Mouse (Mus musculus) A20 (cell line): Measurements from ENCODE around the gene Cideb.

ENCODE experiments used
- DNase-seq: peaks from one replicate; pipeline ENCODE4 v3.0.0-alpha.2; 2011; ENCODE audit warnings: low read depth, low spot score

Cideb gene

DNA sequence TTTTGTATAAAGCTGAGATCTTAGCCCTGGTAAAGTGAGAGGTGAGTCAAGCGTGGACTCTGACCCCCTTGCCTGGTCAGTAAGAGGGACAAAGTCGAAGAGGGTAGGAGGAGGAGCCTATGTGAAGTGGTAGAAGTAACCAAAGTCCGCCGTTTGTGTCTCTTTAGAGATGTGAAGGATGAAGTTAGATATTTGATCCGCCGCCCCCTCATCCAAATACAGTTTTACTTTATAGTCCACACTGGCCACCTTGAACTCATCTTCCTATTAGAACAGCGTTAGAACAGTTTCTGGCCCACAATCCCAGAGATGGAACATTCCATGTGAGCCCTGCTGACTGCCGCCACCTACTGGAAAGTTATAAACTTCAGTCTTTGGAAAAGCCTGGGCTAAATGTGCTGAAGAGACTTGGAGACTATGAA is at the start of gene Cideb:
TSS of gene Cideb (minus strand) at position 96 of the 422 bp plus-strand sequence.
- DNase-seq, result peak; percentile 45

DNA sequence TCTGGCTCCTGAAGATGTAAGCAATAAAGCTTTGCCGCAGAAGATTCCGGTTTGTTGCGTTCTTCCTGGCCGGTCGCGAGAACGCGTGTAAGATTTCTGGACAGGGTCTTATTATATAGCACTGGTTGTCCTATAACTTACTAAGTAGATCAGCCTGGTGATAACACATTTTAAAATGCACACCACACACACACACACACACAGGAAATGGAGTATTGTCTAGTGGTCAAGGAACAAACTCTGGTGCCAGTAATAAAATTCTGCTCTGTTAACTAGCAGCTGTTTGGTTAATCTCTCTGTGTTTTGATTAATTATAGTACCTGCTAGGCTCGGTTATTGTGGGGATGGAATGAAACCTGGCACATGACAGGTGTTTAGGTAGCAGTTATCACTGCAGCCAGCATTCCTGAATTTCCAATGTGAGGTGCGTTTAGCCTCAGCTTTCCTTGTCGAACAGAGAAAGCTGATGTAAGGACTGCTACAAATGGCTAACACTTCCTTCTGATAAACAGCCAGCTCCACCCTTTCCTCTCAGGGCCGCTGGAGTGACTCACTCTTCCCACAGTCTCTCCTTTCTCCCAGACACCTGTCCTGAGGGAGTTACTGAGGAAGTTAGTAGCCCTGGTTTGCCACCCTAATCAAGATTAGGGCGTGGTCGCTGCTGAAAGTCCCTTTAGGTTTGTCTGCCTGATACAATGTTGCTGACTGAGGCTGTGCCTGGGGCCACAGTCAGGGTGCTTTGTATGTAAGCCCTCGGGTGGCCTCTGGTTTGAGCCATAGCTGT is 37.3 kb upstream of the Cideb start:
- DNase-seq, result no peak

DNA sequence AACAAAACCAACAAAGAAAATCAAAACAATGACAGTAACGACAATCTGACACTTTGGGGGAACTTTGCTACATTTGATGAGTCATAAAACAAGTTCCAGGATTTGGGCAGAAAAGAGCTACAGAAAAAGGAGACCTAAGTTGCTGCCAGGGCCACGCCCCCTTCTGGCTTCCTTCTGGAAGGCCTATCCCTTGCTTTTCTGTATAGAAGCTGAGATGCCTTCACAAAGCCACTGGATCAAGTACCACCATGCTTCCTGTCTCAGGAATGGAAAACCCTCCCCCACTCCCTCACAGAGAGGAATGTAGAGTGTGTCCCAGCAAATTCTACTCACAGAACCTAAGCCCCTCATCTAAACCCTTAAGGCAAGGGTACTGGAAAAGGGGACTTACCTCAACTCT is 35.7 kb upstream of the Cideb start:
- no peak for DNase-seq

GRCm38 (mm10) chr14:55793461-55793860 is 35.2 kb upstream of the Cideb start:
- DNase-seq, result no peak

DNA sequence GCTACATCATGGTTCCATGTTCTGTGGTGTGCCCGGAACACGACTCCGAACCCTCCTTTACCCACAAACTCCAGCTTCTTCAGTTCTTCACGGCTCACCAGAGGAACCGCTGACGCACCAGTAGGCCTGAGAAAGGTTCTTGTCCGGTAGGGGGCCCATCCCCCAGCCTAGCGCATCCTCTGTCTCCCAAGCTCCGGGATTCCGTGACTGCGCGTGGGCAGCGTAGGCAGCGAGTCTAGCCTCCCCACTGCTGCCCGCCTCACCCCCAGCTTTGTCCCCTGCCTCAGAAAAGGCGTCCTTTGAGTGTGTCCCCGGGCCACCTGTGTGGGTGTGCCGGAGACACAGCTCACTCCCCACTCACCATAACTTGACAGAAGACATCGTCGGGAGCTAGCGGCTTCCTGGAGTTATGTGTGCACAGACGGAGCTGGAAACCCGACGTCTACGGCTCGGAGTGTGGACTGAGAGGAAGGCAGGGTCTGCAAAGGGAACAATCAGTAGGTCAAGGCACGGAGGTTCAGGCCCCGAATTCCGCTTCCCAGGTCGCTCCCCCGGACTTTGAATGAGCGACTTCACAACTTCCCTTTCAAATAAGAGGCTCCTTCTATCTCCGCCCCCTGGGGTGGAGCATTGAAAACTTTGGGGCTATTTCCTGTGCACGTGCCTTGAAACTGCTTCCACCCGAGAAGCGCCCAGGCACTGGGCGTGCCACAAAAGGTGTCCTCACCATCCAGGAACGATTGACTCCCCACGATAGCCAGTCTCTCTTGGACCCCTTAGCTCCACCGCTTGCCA is 30.2 kb upstream of the Cideb start, which contains the start of gene Ripk3:
TSS of gene Ripk3 (minus strand) at position 610 of the 795 bp plus-strand sequence.
- peak; percentile 91 for DNase-seq

GRCm38 (mm10) chr14:55787731-55788130 is 29.5 kb upstream of the Cideb start:
- no peak for DNase-seq

- DNase-seq, result peak; percentile 13
Observed at GRCm38 (mm10) chr14:55785195-55785594, 26.9 kb upstream of the Cideb start.

- no peak for DNase-seq
Observed at GRCm38 (mm10) chr14:55783958-55784235, 25.6 kb upstream of the Cideb start, which contains the start of gene Adcy4. Adcy4 (minus strand) TSS chr14:55784095.

- DNase-seq, result no peak
Observed at GRCm38 (mm10) chr14:55783171-55783957, 25.1 kb upstream of the Cideb start.

GRCm38 (mm10) chr14:55782361-55782960 is 24.2 kb upstream of the Cideb start:
- no peak for DNase-seq

GRCm38 (mm10) chr14:55781310-55781709 is 23.1 kb upstream of the Cideb start:
- DNase-seq, result peak; percentile 81

GRCm38 (mm10) chr14:55780736-55781135 is 22.5 kb upstream of the Cideb start:
- DNase-seq, result no peak

- no peak for DNase-seq
Observed at GRCm38 (mm10) chr14:55779656-55780055, 21.4 kb upstream of the Cideb start.

DNA sequence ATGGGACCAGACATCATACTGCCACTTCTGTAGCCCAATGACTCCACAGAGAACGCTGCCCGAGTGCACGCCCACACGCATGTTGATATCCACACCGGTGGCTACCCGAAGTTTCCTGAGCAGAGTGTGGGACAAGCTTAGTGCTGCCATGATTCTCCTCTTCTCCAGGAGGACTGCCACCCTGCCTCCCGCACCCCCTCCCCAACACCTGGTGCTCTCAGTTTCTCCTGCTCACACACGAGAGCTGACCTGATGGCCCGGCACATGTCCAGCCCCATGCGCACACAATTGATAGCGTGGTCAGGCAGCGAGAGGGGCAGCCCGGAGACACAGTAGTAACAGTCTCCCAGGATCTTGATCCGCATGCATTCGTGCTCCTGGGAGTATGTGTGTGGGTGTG is 20.4 kb upstream of the Cideb start:
- no peak for DNase-seq

- DNase-seq, result no peak
Observed at GRCm38 (mm10) chr14:55777806-55778205, 19.5 kb upstream of the Cideb start.

DNA sequence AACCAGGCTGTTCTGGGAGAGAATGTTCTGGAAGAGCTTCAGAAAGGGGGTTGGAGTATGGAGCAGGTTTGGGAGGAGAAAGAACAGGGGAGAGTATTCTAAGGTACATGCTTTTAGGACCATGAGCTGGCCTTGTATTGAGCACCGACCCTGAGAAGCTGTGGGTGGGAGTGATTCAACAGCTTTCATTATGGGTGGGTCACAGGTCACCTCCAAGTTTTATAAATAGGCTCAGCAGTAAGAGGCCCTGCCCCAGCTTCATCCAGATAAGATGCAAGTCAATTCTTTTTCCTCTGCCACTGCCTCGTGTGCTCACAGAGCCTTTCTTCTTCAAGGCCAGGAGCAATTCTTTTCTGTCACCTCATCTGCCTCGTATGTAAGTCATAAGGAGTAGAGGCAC is 18.9 kb upstream of the Cideb start:
- DNase-seq, result no peak

DNA sequence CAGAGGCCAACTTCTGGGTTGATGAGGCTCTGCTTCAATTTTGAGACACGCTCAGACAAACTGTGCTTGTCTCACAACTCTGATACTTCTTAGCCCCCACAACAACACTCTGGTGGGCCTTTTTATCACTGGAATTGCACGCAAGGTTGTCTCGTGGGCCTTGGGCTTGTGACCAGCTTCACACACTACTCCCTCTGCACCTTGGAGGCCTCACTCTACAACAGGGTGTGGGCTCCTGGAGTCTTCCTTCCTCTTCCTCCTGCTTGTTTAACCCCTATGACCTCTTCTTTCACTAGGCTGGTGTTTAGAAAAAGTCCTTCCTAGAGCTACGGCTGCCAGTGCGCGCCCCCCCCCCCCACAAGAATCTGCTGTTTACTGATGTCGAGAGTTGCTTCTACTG is 18.5 kb upstream of the Cideb start:
- no peak for DNase-seq

GRCm38 (mm10) chr14:55769087-55769703 is 10.9 kb upstream of the Cideb start:
- DNase-seq, result no peak

GRCm38 (mm10) chr14:55768555-55768954 is 10.3 kb upstream of the Cideb start:
- DNase-seq, result no peak

DNA sequence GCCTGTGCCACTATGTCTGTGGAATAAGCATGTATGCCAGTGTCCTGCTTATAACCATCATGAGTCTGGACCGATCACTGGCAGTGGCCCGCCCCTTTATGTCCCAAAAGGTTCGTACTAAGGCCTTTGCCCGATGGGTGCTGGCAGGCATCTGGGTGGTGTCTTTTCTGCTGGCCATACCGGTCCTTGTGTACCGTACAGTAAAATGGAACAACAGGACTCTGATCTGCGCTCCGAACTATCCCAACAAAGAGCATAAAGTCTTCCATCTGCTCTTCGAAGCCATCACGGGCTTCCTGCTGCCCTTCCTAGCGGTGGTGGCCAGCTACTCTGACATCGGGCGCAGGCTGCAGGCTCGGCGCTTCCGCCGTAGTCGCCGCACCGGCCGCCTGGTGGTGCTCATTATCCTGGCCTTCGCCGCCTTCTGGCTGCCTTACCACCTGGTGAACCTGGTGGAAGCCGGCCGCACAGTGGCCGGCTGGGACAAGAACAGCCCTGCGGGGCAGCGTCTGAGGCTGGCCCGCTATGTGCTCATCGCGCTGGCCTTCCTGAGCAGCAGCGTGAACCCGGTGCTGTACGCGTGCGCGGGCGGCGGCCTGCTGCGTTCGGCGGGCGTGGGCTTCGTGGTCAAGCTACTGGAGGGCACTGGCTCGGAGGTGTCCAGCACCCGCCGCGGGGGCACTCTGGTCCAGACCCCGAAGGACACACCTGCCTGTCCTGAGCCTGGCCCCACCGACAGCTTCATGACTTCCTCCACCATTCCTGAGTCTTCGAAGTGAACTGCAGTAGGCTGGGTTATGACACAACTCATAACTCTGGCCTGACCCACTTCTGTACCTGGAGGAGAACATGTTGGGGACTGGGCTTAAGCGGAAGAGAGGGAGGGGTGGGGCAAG is 9.5 kb upstream of the Cideb start:
- DNase-seq, result no peak
